Mouse (Mus musculus) liver, embryonic 14.5 days (tissue): ENCODE results near the gene Mymx. TPM values are rescaled to one million over a fixed set of nuclear protein-coding genes. Genes with fewer than 3 reads are reported as not detected.
A peak's percentile ranks its signal among the peaks of the same experiment; 100 is the strongest.

Source experiments
- ATAC-seq: fragments of 200-750 bp; cut with Nextera tagmentation; 2 replicates; pipeline ENCODE4 v1.8.0; 2017; ENCODE audit warnings: moderate number of reproducible peaks, mild to moderate bottlenecking, moderate library complexity; ENCODE audit not compliant: insufficient read depth
- DNase-seq, 3 experiments: peaks; one replicate each; pipeline ENCODE4 v3.0.0-alpha.2; 2012 to 2013; ENCODE audit warnings: low read depth in 3 of 3, low spot score in 3 of 3
- H3K27ac ChIP-seq: fragments of 300-500 bp; sonication (generic); 2 replicates; pipeline ENCODE4 v1.5.1; 2014; ENCODE audit warnings: moderate library complexity, mild to moderate bottlenecking, control low read depth, inconsistent platforms
- H3K27me3 ChIP-seq: fragments of 300-500 bp; sonication (generic); 2 replicates; pipeline ENCODE4 v1.6.1; 2014; ENCODE audit warnings: mild to moderate bottlenecking, low read length, moderate library complexity; ENCODE audit not compliant: control insufficient read depth, insufficient read depth
- H3K36me3 ChIP-seq: fragments of 300-500 bp; sonication (generic); replicated peaks from 2 replicates; pipeline ENCODE4 v1.6.1; 2014; ENCODE audit warnings: low read depth; ENCODE audit not compliant: control insufficient read depth, insufficient read depth
- H3K4me1 ChIP-seq, 2 experiments: fragments of 200-500 bp in 1 of 2; fragments of 300-500 bp in 1 of 2; sonication (generic) in 1 of 2; replicated peaks; 2 replicates each; pipeline ENCODE4 v1.6.1; 2012 to 2014; ENCODE audit warnings: antibody characterized with exemption in 1 of 2, inconsistent platforms in 1 of 2, low read length in 1 of 2; ENCODE audit not compliant: control insufficient read depth in 2 of 2, insufficient read depth in 2 of 2
- H3K4me2 ChIP-seq: fragments of 300-500 bp; sonication (generic); 2 replicates; pipeline ENCODE4 v1.6.1; 2014; ENCODE audit warnings: low read depth, mild to moderate bottlenecking, control low read depth, moderate library complexity
- H3K4me3 ChIP-seq, 2 experiments: fragments of 200-500 bp in 1 of 2; fragments of 300-500 bp in 1 of 2; sonication (generic) in 1 of 2; 2 replicates each; pipeline ENCODE4 v1.5.1; 2012 to 2014; ENCODE audit warnings: low read depth in 2 of 2, low read length in 2 of 2, mild to moderate bottlenecking in 2 of 2, control low read depth in 1 of 2, inconsistent platforms in 1 of 2, moderate library complexity in 1 of 2; ENCODE audit not compliant: insufficient read depth in 1 of 2
- H3K9ac ChIP-seq: fragments of 300-500 bp; sonication (generic); replicated peaks from 2 replicates; pipeline ENCODE4 v1.6.1; 2014; ENCODE audit warnings: mild to moderate bottlenecking, control low read depth, moderate library complexity
- H3K9me3 ChIP-seq: fragments of 300-500 bp; sonication (generic); 2 replicates; pipeline ENCODE4 v1.6.1; 2016; ENCODE audit warnings: low read length, mixed read lengths; ENCODE audit not compliant: control insufficient read depth
- CTCF ChIP-seq: IDR thresholded peaks from 2 replicates; pipeline ENCODE4 v1.5.1; 2016; ENCODE audit warnings: antibody characterized with exemption, low read depth, control low read depth
- EP300 ChIP-seq: IDR thresholded peaks from 2 replicates; pipeline ENCODE4 v1.6.1; 2016; ENCODE audit warnings: antibody characterized with exemption, low read depth
- WGBS: fragments of 180-500 bp; shearing (Covaris S2); extraction: QIAGEN DNeasy Blood & Tissue Kit; methylation state at CpG from one replicate; pipeline ENCODE4 v1.1.7; 2014; ENCODE audit not compliant: insufficient replicate concordance; 5-methylcytosine and 5-hydroxymethylcytosine counted together
- polyA plus RNA-seq, 2 experiments: library from polyadenylated mRNA; depleted of rRNA in 1 of 2; stranded (reverse) in 1 of 2; unstranded in 1 of 2; fragments of >200 nt; fragmentation: Nextera tagmentation in 1 of 2; extraction: Ambion mirVana in 1 of 2; gene quantifications; 2 replicates each; pipeline versions ENCODE4 v1.2.1 to v1.2.3; 2012 to 2014

Mymx gene
- polyA plus RNA-seq, 2 experiments: not detected

DNA sequence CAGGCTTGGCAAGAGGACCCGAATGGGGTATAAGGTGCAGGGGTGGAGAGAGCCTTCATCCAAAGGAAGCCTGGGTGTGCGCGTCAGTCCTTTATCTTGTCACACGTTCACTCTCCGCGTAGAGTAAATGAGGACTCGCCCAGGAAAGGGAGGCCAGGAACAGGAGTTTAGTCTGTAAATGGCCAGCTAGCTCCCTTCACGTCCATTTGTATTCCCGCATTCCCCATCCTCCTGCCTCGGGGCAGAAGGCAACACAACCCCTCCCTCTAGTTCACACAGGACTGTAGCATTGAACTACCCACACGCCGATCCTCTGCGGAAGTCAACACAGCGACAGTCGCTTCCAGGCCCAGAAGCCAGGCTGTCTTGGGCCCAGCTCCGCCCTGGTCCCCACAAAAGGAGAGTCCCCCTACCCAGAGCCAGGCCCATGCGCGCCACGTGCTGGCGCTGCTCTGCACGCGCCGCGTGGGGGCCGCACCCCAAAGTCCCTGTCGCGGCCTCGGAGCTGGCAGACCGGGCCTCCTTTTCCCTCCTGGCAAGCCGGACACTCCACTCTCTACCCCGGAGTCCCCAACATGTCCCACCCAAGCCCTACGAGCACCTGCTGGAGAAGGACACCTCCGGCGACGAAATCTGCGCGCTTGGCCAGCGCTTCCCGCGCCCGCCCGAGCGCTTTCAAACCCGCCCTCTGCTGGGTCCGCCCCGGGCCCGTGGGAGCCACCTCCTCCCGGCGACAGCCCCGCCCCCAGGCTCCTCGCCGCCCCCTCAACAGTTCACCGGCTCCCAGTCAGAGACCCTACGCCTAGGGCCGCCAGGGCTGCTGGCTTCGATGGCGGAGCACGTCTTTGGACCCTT lies 6.8 kb downstream of the Mymx start:
- H3K9me3 ChIP-seq: no peaks in the 10 kb centered on the region
- ATAC-seq (peak; percentile 57), DNase-seq (peak in 1 of 3 experiments; percentile 60)
- peak overlapping the region; percentile 91 to 96 for H3K4me3 ChIP-seq
- H3K27me3 ChIP-seq: no peaks in the 10 kb centered on the region
- peak overlapping the region; percentile 90 for H3K27ac ChIP-seq
- peaks cover 12% of the 10 kb centered on the region for H3K36me3 ChIP-seq
- H3K4me2 ChIP-seq: peak overlapping the region; percentile 95
- H3K9ac ChIP-seq: peak overlapping the region; percentile 92
- peak; percentile 2; the same call in 1 of the 2 replicates for TF ChIP-seq CTCF
- no peak for TF ChIP-seq EP300
- peaks cover 34 to 48% of the 10 kb centered on the region in 2 experiments for H3K4me1 ChIP-seq
- WGBS: under 1% methylated on average over 58 of the region's 58 CpGs

DNA sequence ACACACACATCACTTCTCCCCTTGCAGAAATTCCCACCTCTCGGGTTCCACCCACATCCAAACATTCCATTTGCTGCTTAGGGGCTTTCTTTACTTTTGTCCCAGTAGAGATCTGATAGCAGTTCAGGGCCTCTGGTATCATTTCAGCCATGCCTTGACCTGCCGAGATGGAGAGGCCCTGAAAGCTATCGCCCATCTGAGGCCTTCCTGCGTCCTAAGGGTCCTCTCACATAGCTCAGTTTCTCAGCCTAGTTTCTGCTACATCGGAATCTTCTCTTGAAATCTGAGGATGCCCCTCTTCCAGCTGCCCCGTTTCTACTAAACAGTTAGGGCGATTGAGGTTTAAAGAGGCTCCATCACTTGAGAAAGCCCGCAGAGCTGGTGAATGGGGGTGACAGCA lies 7.7 kb downstream of the Mymx start:
- H3K36me3 ChIP-seq: peaks cover 21% of the 10 kb centered on the region
- peak overlapping the region; percentile 91 to 96 for H3K4me3 ChIP-seq
- H3K9ac ChIP-seq: peak overlapping the region; percentile 92
- H3K9me3 ChIP-seq: no peaks in the 10 kb centered on the region
- ATAC-seq (no peak), DNase-seq (no peak)
- TF ChIP-seq EP300 (no peak), CTCF (no peak)
- peak overlapping the region; percentile 90 for H3K27ac ChIP-seq
- H3K4me2 ChIP-seq: peak overlapping the region; percentile 95
- H3K27me3 ChIP-seq: no peaks in the 10 kb centered on the region
- peaks cover 34 to 41% of the 10 kb centered on the region in 2 experiments for H3K4me1 ChIP-seq
- 14% methylated on average over 8 of the region's 8 CpGs for WGBS

DNA sequence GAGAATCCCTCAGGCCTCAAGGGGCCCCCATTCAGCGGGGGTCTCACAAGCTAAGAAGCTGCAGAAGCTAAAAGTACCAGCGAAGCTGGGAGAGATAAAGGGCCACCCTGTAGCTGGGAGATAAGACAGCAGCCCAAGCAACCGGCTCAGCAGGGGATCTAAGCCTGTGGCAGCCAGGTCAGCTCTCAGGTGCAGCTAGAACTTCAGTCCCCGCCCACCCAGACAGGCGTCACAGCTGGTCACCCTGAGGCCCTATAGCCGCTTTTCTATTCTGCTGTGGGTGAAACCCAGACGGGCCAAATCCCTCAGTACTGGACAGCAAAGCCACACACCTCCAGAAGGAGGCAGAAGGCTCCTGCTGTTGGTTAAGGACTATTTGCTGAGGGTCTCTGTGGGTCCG lies 8.4 kb downstream of the Mymx start:
- no peaks in the 10 kb centered on the region for H3K9me3 ChIP-seq
- peak; percentile 83 to 88 (median 86) for DNase-seq
- peak; percentile 83 for ATAC-seq
- H3K27ac ChIP-seq: peak overlapping the region; percentile 90
- H3K27me3 ChIP-seq: no peaks in the 10 kb centered on the region
- peaks cover 32 to 39% of the 10 kb centered on the region in 2 experiments for H3K4me1 ChIP-seq
- TF ChIP-seq CTCF (no peak), EP300 (peak; percentile 88)
- peaks cover 28% of the 10 kb centered on the region for H3K36me3 ChIP-seq
- H3K9ac ChIP-seq: peak overlapping the region; percentile 92
- H3K4me3 ChIP-seq: peak overlapping the region; percentile 91 to 96
- peak overlapping the region; percentile 95 for H3K4me2 ChIP-seq
- 11% methylated on average over 8 of the region's 8 CpGs for WGBS

DNA sequence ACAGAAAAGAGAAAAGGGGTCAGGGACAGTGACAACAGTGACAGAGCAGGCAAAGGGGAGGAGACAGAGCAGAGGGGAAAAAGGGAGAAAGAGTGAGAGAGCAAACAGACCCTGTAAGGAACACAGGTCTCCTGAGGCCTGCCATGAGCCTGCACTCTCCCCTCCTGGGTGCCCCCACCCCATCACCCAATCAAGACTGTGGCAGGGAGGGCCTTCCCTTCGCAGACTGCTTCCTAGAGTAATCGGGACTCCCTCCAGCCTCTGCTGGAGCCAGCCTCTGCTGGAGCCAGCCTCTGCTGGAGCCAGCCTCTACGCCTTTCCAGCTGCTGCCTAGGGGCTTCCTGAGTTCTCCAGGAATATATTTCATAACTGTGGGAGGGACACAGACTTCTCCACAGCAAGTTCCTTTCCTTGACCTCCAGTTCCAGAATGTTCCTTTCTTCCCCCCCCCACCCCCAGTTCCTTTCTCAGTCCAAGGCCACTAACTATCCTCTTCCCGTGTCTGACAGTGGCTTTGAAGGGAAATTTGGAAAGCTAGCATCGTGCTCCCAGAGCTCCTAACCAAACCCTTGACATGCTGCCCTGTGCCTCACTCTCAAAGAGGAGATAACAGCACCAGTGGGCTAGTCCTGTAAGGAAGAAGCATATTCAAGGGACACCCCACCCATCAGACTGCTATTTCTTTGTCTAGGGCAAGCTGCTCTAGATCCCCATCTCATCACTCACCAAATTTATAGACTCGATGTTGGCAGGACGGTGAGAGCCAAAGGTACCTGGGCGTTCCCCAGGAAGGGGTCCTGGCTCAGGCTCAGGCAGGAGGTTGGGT lies 9.1 kb downstream of the Mymx start:
- ATAC-seq: peak; percentile 67
- Histone ChIP-seq H3K36me3 (peaks cover 35% of the 10 kb centered on the region), H3K4me3 (peak overlapping the region; percentile 91 to 96), H3K4me2 (peak overlapping the region; percentile 95), H3K9me3 (no peaks in the 10 kb centered on the region), H3K27me3 (no peaks in the 10 kb centered on the region), H3K4me1 (peaks cover 26 to 33% of the 10 kb centered on the region in 2 experiments), H3K27ac (peak overlapping the region; percentile 90), H3K9ac (peak overlapping the region; percentile 92)
- 15% methylated on average over 8 of the region's 8 CpGs for WGBS
- no peak for DNase-seq
- TF ChIP-seq EP300: no peak
- TF ChIP-seq CTCF: no peak
